Mouse (Mus musculus): Measurements from ENCODE around the gene Gm10577.

Gene Gm10577

GRCm38 (mm10) chr4:101020596-101020995 is at the start of gene Gm10577:
TSS of gene Gm10577 (minus strand) at chr4:101020696.
- no peak for DNase-seq (ENCODE audit: low spot score)

DNA sequence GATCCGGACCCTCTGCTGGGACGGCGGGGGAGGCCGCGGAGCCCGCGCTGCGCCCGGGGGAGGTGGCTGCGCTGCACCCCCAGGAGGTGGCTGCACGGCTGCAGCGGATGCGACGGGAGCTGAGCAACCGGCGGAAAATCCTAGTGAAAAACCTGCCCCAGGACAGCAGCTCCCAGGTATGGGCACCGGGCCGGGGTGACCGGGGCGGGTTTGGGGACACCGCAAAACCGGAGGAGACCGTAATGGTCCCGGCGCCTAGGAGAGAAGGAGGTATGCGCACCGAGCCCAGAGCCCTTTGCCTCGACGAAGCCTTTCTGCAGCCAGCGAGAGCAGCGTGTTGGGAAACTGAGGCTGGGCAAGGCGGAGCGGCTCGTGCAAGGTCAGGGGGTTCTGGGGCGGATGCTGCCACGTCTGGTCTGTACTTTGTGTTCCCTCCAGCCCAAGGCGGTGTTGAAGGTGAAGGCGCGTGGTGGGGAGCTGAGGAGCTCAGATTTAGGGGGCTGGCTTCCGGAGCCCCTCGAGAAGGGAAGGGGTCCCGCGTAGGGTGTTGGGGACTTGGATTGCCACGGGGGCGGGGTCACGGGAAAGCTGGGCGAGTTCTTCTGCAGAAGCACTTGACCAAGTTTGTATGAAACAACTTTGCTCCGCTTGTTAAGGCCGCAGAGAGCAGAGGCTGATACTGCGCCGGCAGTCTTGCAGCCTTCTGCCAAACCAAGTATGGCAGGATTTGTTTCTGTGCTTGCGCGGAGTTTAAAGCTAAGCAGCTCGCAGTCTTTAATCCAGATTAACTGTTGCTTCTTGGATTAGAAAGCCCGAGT is 48.9 kb upstream of the Gm10577 start:
- DNase-seq (ENCODE audit: low spot score): peak; percentile 63

GRCm38 (mm10) chr4:101068786-101069153 is 48.3 kb upstream of the Gm10577 start, which contains the start of gene Raver2:
TSS of gene Raver2 (plus strand) at chr4:101068983.
- DNase-seq (ENCODE audit: low spot score): peak; percentile 68

GRCm38 (mm10) chr4:101066401-101066800 is 45.9 kb upstream of the Gm10577 start:
- no peak for DNase-seq (ENCODE audit: low spot score)

DNA sequence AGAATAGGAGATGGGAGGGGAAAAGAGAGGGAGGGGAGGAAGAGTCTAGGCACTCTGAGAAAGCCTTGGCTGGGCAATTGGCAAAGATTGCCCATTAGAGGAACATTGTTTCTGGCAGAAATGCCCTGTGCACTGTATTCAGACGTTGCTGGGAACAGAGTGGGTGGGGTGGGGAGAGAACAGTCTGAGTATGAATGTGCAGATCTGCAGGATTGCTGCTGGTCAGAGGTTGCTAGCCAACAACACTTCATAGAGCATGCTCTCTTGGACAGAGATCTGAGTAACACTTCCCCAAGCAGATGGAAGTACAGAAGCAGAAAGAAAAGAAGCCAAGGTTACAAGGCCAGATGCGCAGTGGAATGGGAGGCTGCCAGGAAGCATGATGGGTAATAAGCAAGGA is 41.6 kb upstream of the Gm10577 start:
- no peak for DNase-seq (ENCODE audit: low spot score)

GRCm38 (mm10) chr4:101046576-101046975 is 26.1 kb upstream of the Gm10577 start:
- no peak for DNase-seq (ENCODE audit: low spot score)

DNA sequence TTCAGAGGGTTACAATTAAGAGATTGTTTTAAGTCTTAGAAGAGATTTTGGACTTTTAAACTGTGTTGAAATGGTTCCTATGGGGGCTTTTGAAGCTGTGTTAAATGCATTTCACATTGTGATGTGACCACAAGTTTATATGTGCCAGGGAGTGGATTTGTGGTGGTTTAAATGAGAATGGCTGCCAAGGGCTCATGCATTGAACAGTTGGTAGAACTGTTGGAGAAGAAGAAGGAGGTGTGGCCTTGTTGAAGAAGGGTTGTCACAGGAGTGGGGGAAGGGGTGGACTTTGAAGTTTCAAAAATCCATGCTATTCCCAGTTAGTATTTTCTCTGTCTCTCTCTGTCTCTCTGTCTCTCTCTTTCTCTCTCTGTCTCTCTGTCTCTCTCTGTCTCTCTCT is 23.7 kb upstream of the Gm10577 start:
- DNase-seq (ENCODE audit: low spot score): no peak

DNA sequence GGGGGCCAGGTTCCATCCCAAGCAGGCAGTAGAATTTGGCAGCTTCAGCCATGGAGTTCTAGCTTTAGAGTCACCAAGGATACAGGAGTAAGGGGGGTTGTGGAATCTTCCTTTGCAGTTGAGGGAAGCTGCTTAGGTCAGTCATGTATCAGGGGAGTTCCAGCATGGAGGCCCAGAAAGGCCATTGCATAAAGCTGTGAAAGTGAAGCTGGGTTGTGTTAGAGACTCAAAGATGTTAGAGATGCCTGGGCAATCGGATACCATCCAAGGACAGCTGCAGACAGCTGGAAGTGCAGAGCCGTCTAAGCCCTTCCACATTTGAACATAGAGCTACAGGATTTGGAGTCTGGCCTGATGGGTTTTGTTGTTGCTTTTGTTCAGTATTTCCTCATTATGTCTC is 23.2 kb upstream of the Gm10577 start:
- DNase-seq (ENCODE audit: low spot score): no peak

DNA sequence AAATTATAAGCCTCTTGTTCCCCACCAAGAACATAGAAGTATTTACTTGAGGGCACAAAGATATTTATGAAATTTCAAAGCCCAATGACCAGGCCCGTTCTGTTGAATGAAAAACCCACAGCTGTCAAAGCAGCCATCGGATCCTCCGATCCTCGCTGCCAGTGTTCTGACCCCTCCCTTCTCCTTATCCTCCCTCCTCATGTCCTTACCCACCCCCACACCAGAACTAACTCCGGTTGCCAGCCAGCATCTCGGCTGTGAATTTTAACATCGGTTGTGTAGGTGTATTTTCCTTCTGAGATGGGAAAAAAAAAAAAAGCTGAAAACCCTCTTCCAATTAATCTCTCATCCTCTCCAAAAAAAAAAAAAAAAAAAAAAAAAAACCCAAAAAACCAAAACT is 16.7 kb upstream of the Gm10577 start:
- DNase-seq (ENCODE audit: low spot score): no peak

DNA sequence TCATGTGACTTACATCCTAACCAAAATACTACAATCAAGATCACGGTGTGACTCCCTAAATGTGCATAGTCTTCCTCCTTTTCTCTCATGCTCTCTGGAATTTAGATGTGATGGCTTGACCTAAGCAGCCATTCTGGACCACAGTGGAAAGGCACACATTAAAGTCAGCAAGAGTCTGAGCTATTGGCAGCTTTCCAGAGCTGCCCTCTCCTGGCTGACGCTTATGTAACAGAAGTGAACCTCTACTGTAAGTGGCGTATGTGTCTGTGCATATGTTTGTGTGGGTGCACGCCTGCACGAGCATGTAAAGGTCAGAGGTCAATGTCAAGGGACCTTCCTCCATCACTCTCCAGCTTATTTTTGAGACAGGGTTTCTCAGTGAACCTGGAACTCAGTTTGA is 14.6 kb upstream of the Gm10577 start:
- no peak for DNase-seq (ENCODE audit: low spot score)

- DNase-seq (ENCODE audit: low spot score): no peak
Measured at GRCm38 (mm10) chr4:101033047-101033446, 12.6 kb upstream of the Gm10577 start.

GRCm38 (mm10) chr4:101027852-101028411 is 7.4 kb upstream of the Gm10577 start:
- DNase-seq (ENCODE audit: low spot score): no peak

- DNase-seq (ENCODE audit: low spot score): no peak
Measured at GRCm38 (mm10) chr4:101026995-101027394, 6.5 kb upstream of the Gm10577 start.

GRCm38 (mm10) chr4:101026566-101026965 is 6.1 kb upstream of the Gm10577 start:
- DNase-seq (ENCODE audit: low spot score): no peak

GRCm38 (mm10) chr4:101017806-101018205 is 2.7 kb downstream of the Gm10577 start:
- DNase-seq (ENCODE audit: low spot score): no peak

GRCm38 (mm10) chr4:101009092-101009491 is 11.4 kb downstream of the Gm10577 start:
- no peak for DNase-seq (ENCODE audit: low spot score)

GRCm38 (mm10) chr4:101008362-101008769 is 12.1 kb downstream of the Gm10577 start:
- no peak for DNase-seq (ENCODE audit: low spot score)

DNA sequence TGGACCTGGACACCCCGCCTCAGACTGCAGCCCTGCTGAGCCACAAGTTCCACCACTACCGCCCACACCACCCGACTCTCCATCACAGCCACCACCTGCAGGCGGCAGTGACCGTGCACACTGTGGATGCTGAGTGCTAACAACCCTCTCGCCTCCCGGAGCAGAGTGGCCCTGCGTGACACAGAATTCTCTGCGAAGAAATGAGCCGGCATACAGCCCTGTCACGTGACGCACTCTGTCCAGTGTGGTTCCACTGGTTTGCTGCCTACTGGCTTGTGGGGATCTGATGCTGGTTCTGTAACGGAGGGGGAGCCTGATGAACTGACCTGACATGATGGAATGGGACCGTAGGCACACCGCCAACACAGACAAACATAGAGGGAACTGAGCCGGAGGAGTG is 17.5 kb downstream of the Gm10577 start:
- DNase-seq (ENCODE audit: low spot score): no peak

DNA sequence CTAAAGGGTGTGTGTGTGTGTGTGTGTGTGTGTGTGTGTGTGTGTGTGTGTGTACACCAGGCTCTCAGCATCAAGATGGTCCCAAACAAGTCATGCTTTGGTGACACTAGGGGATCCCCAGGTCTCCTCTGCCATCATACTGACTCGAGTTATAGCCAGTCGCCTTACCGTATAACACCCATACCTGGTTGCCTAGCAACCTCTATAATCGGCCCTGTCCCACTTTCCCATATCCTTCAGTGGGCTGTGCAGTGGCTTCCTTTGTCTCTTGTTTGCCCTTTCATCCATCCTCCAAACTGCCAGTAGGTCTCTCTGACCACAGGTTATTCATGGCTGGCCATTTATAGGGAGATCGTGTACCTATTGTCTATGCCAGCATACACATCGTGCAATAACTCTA is 19.4 kb downstream of the Gm10577 start:
- no peak for DNase-seq (ENCODE audit: low spot score)

DNA sequence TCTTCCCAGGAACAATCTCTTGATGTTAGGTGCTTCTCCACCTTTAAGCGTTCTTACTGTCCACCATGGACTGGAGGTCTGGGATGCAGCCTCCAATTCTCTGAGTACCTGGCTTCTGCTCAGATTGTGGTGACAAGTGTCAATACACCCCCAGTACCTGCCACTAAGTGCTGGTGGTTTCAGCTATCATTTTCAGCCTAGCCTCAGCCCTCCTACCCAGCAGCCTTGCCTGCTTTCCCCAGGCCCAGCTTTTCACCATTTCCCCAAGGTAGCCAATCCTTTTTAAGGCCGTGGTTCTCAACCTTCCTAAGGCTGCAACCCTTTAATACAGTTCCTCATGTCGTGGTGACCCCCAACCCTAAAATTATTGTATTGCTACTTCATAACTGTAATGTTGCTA is 19.9 kb downstream of the Gm10577 start:
- no peak for DNase-seq (ENCODE audit: low spot score)

- DNase-seq (ENCODE audit: low spot score): no peak
Measured at GRCm38 (mm10) chr4:100998906-100999305, 21.6 kb downstream of the Gm10577 start.

- peak; percentile 81 for DNase-seq (ENCODE audit: low spot score)
Measured at GRCm38 (mm10) chr4:100998145-100998544, 22.4 kb downstream of the Gm10577 start.

- DNase-seq (ENCODE audit: low spot score): no peak
Measured at GRCm38 (mm10) chr4:100996060-100996651, 24.3 kb downstream of the Gm10577 start.
